Mouse (Mus musculus) CH12.LX (cell line): ENCODE measurements around the gene Igfbp2. TPM values are rescaled to one million over a fixed set of nuclear protein-coding genes. Genes with fewer than 3 reads are reported as not detected.

Experiments used
- DNase-seq: peaks from one replicate; pipeline ENCODE4 v3.0.0-alpha.2; 2013; ENCODE audit errors: extremely low read depth
- H3K27ac ChIP-seq: 2 replicates; pipeline ENCODE4 v1.5.1; 2012; ENCODE audit warnings: low read depth, mild to moderate bottlenecking, control low read depth, moderate library complexity; ENCODE audit not compliant: insufficient read depth
- H3K27me3 ChIP-seq: replicated peaks from 2 replicates; pipeline ENCODE3; 2012; ENCODE audit warnings: inconsistent platforms
- H3K36me3 ChIP-seq, 2 experiments: replicated peaks in 1 of 2; 2 replicates each; pipeline versions ENCODE3 to v1.6.1; 2012; ENCODE audit warnings: inconsistent platforms in 1 of 2, low read length in 1 of 2, mild to moderate bottlenecking in 1 of 2, mixed read lengths in 1 of 2, moderate library complexity in 1 of 2; ENCODE audit not compliant: control insufficient read depth in 1 of 2, insufficient read depth in 1 of 2
- H3K4me1 ChIP-seq, 2 experiments: 2 replicates each; pipeline ENCODE4 v1.6.1; 2012; ENCODE audit warnings: inconsistent platforms in 1 of 2, moderate library complexity in 1 of 2; ENCODE audit not compliant: insufficient read depth in 2 of 2, control insufficient read depth in 1 of 2
- H3K4me2 ChIP-seq: 2 replicates; pipeline ENCODE4 v1.6.1; 2012; ENCODE audit warnings: low read depth, mild to moderate bottlenecking, control low read depth; ENCODE audit not compliant: poor library complexity, insufficient read depth, severe bottlenecking
- H3K4me3 ChIP-seq, 3 experiments: fragments of 150-350 bp in 1 of 3; sonication (generic) in 1 of 3; replicated peaks in 1 of 3; 2 replicates each; pipeline versions ENCODE3 to v1.5.1; 2011 to 2012; ENCODE audit warnings: low read depth in 2 of 3, low read length in 2 of 3, mild to moderate bottlenecking in 2 of 3, moderate library complexity in 2 of 3, control low read depth in 1 of 3, improper control_type of control experiment in 1 of 3, inconsistent platforms in 1 of 3, mixed read lengths in 1 of 3; ENCODE audit not compliant: poor library complexity in 1 of 3
- H3K79me2 ChIP-seq: replicated peaks from 2 replicates; pipeline ENCODE4 v1.6.1; 2012; ENCODE audit warnings: mild to moderate bottlenecking, moderate library complexity; ENCODE audit not compliant: control insufficient read depth, poor library complexity, insufficient read depth, severe bottlenecking; ENCODE audit errors: extremely low read depth
- H3K9ac ChIP-seq: 2 replicates; pipeline ENCODE4 v1.6.1; 2012; ENCODE audit warnings: low read depth, mild to moderate bottlenecking, control low read depth, moderate library complexity; ENCODE audit not compliant: insufficient read depth
- H3K9me3 ChIP-seq: replicated peaks from 2 replicates; pipeline ENCODE3; 2012; ENCODE audit warnings: low read length, inconsistent platforms, mixed read lengths
- CTCF ChIP-seq, 2 experiments: IDR thresholded peaks in 1 of 2; conservative IDR thresholded peaks in 1 of 2; 2 replicates each; pipeline ENCODE4 v1.5.1; 2011 to 2012; ENCODE audit warnings: low read depth in 2 of 2, low read length in 2 of 2, improper control_type of control experiment in 1 of 2, inconsistent platforms in 1 of 2, mild to moderate bottlenecking in 1 of 2, moderate library complexity in 1 of 2
- ELF1 ChIP-seq: IDR thresholded peaks from 2 replicates; pipeline ENCODE4 v1.6.1; 2014; ENCODE audit warnings: low read depth, mild to moderate bottlenecking, inconsistent platforms, low read length, improper control_type of control experiment
- EP300 ChIP-seq: IDR thresholded peaks from 2 replicates; pipeline ENCODE4 v1.6.1; 2011; ENCODE audit warnings: low read length, improper control_type of control experiment
- ETS1 ChIP-seq: conservative IDR thresholded peaks from 2 replicates; pipeline ENCODE4 v1.6.1; 2012; ENCODE audit warnings: low read depth, mild to moderate bottlenecking, inconsistent platforms, low read length, improper control_type of control experiment, moderate library complexity
- GABPA ChIP-seq: IDR thresholded peaks from 2 replicates; pipeline ENCODE4 v1.6.1; 2012; ENCODE audit warnings: low read depth, low read length, improper control_type of control experiment, inconsistent platforms; ENCODE audit not compliant: insufficient replicate concordance
- IRF4 ChIP-seq: IDR thresholded peaks from 2 replicates; pipeline ENCODE4 v1.6.1; 2014; ENCODE audit warnings: low read depth, mild to moderate bottlenecking, inconsistent platforms, low read length, improper control_type of control experiment
- JUN ChIP-seq: IDR thresholded peaks from 2 replicates; pipeline ENCODE4 v1.6.1; 2011; ENCODE audit warnings: low read depth, mild to moderate bottlenecking, low read length, improper control_type of control experiment, moderate library complexity; ENCODE audit not compliant: insufficient read depth
- JUND ChIP-seq: conservative IDR thresholded peaks from 2 replicates; pipeline ENCODE4 v1.6.1; 2011; ENCODE audit warnings: low read depth, low read length, improper control_type of control experiment
- MAFK ChIP-seq: IDR thresholded peaks from 2 replicates; pipeline ENCODE4 v1.6.1; 2011; ENCODE audit warnings: low read length, improper control_type of control experiment; ENCODE audit not compliant: insufficient replicate concordance
- MAX ChIP-seq: IDR thresholded peaks from 2 replicates; pipeline ENCODE4 v1.6.1; 2011; ENCODE audit warnings: low read length, improper control_type of control experiment
- MXI1 ChIP-seq: IDR thresholded peaks from 2 replicates; pipeline ENCODE4 v1.6.1; 2011; ENCODE audit warnings: mild to moderate bottlenecking, low read depth, low read length, improper control_type of control experiment
- MYC ChIP-seq: IDR thresholded peaks from 2 replicates; pipeline ENCODE4 v1.6.1; 2011; ENCODE audit warnings: low read depth, mild to moderate bottlenecking, improper control_type of control experiment, low read length
- POLR2A ChIP-seq: IDR thresholded peaks from 2 replicates; pipeline ENCODE4 v1.6.1; 2011; ENCODE audit warnings: low read depth, mild to moderate bottlenecking, improper control_type of control experiment, low read length
- POLR2AphosphoS2 ChIP-seq: IDR thresholded peaks from 2 replicates; pipeline ENCODE4 v1.6.1; 2011; ENCODE audit warnings: low read depth, low read length, improper control_type of control experiment
- SIN3A ChIP-seq: IDR thresholded peaks from 2 replicates; pipeline ENCODE4 v1.6.1; 2012; ENCODE audit warnings: low read length, improper control_type of control experiment, inconsistent platforms
- TBP ChIP-seq: conservative IDR thresholded peaks from 2 replicates; pipeline ENCODE4 v1.6.1; 2011; ENCODE audit warnings: low read depth, low read length, improper control_type of control experiment
- UBTF ChIP-seq: IDR thresholded peaks from 2 replicates; pipeline ENCODE4 v1.6.1; 2012; ENCODE audit warnings: low read depth, mild to moderate bottlenecking, inconsistent platforms, low read length, improper control_type of control experiment, moderate library complexity
- ZKSCAN1 ChIP-seq: IDR thresholded peaks from 2 replicates; pipeline ENCODE4 v1.6.1; 2012; ENCODE audit warnings: low read depth, inconsistent platforms, low read length, improper control_type of control experiment, borderline replicate concordance
- ZNF384 ChIP-seq: IDR thresholded peaks from 2 replicates; pipeline ENCODE4 v1.6.1; 2012; ENCODE audit warnings: low read depth, low read length, improper control_type of control experiment, inconsistent platforms
- dilution Hi-C: fragments of 300-500 bp; cut with MboI; formaldehyde crosslinking; loops from 2 replicates; pipeline ENCODE4 v1.14.3; 2020; ENCODE audit warnings: low sequenced_read_pairs; ENCODE audit not compliant: extremely low pct_unique_long_range_greater_than_20kb, extremely low pct_ligation_motif_present
- in situ Hi-C: fragments of 300-500 bp; cut with MboI; formaldehyde crosslinking; loops from 3 replicates; pipeline ENCODE4 v1.14.3; 2019; ENCODE audit warnings: low sequenced_read_pairs, low pct_ligation_motif_present, low pct_unique_long_range_greater_than_20kb, mixed read lengths
- polyA plus RNA-seq: library from polyadenylated mRNA; unstranded; fragments of >175 nt; gene quantifications from 2 replicates; pipeline ENCODE4 v1.2.1, GENCODE M21; 2012; ENCODE audit warnings: low read depth; ENCODE audit not compliant: insufficient read length
- total RNA-seq, 2 experiments: library from RNA; depleted of rRNA; stranded (reverse); fragments of 300-350 nt in 1 of 2; fragments of >200 nt in 1 of 2; gene quantifications; 2 replicates each; pipeline ENCODE4 v1.2.3; 2012 to 2014

The Igfbp2 gene
- total and polyA plus RNA-seq, 3 experiments, result 294 to 662 (median 350) TPM

GRCm38 (mm10) chr1:72874287-72875211 lies 50.2 kb downstream of the Igfbp2 start, which contains the start of gene Igfbp5:
TSS of gene Igfbp5 (minus strand) at chr1:72874884.
- dilution Hi-C loops, result no loop called here
- DNase-seq, result no peak
- TF ChIP-seq MAX (no peak), MYC (no peak), UBTF (no peak), SIN3A (0 out of 2 replicates have a peak, but pooled peaks have one; percentile 8), CTCF (conservative IDR thresholded peaks at IDR 0.05 in 1 of 2, IDR thresholded peaks at IDR 0.05 in 1 of 2; ENCODE audit: low read depth in 2 of 2, low read length in 2 of 2) (no peak), JUND (no peak), ZKSCAN1 (no peak), MAFK (no peak), POLR2A (no peak)
- Histone ChIP-seq H3K27ac (no peak within 1 kb of the TSS), H3K79me2 (no peaks in the 10 kb centered on the region), H3K9me3 (no peaks in the 10 kb centered on the region), H3K4me3 (peak within 1 kb of the TSS in 1 of 3 experiments; percentile 4), H3K4me1 (peaks cover 2 to 39% of the 10 kb centered on the region in 2 experiments; a peak in 3 of 4 replicates), H3K36me3 (no peaks in the 10 kb centered on the region), H3K9ac (no peak within 1 kb of the TSS), H3K4me2 (peak within 1 kb of the TSS; percentile 94), H3K27me3 (peaks cover 56% of the 10 kb centered on the region)
- in situ Hi-C loops, result loop anchor here (10.0 to 25.0 kb wide), 3 partner anchors 287 to 980 kb away; partner anchors contain the start of gene Smarcal1

GRCm38 (mm10) chr1:72875708-72876107 lies 51.4 kb downstream of the Igfbp2 start:
- no peak for DNase-seq
- Histone ChIP-seq H3K27me3 (peaks cover 56% of the 10 kb centered on the region), H3K4me3 (no peak overlapping the region), H3K79me2 (no peaks in the 10 kb centered on the region), H3K9me3 (no peaks in the 10 kb centered on the region), H3K9ac (no peak overlapping the region), H3K27ac (no peak overlapping the region), H3K36me3 (no peaks in the 10 kb centered on the region), H3K4me1 (peaks cover 0 to 31% of the 10 kb centered on the region in 2 experiments; a peak in 2 of 4 replicates), H3K4me2 (no peak overlapping the region)
- in situ Hi-C loops, result loop anchor here (10.0 kb wide), 2 partner anchors 949 to 979 kb away; no protein-coding TSS in a partner anchor
- no peak for TF ChIP-seq POLR2A
- no peak for TF ChIP-seq ZNF384
- no peak for TF ChIP-seq JUN
- no peak for TF ChIP-seq TBP
- no peak for TF ChIP-seq MYC
- TF ChIP-seq UBTF, result no peak
- no peak for TF ChIP-seq IRF4
- TF ChIP-seq ELF1, result no peak
- no peak for TF ChIP-seq POLR2AphosphoS2
- TF ChIP-seq ETS1, result no peak
- TF ChIP-seq EP300, result no peak
- no peak for TF ChIP-seq MXI1
- TF ChIP-seq GABPA, result no peak
- dilution Hi-C loops, result no loop called here
